ENCODE assay signal across 9 mouse cellular contexts in genomic region chr3:27765929-27766328, GRCm38 (mm10). TPM values are rescaled to one million over a fixed set of nuclear protein-coding genes. Genes with fewer than 3 reads are reported as not detected.
A peak's percentile ranks its signal among the peaks of the same experiment; 100 is the strongest.
DNase-seq lines count a peak whose midpoint lies in the region; ATAC-seq lines count a peak whose summit lies in the region.
"Had no signal": no experiment of that assay in that cellular context is flagged by ENCODE, and none has a peak within 500 bp of the region (broad histone marks: within the 10 kb centered on the region; RNA-seq: fewer than 3 reads in every experiment).

No protein-coding gene starts in this region.

- peak; percentile 61 for DNase-seq in adrenal gland, adult 2 months
- DNase-seq in adrenal gland, adult 18-20 months (ENCODE audit: low spot score in 2 of 2): no peak
- no peak for DNase-seq in midbrain, embryonic 11.5 days (ENCODE audit: low spot score, missing footprints)
- DNase-seq in lung, postnatal 36 days: peak; percentile 81
- no peak for DNase-seq in natural killer cell, adult 2 months (ENCODE audit: low spot score in 2 of 2)

- H3K4me1 ChIP-seq in midbrain, embryonic 15.5 days: no peaks in the 10 kb centered on the region
- no peaks in the 10 kb centered on the region; the same call in 1 of the 2 replicates for H3K4me1 ChIP-seq in midbrain, embryonic 11.5 days (ENCODE audit: control insufficient read depth, insufficient read depth, low read length)
- H3K4me1 ChIP-seq in heart, embryonic 16.5 days (ENCODE audit: control insufficient read depth, insufficient read depth, low read length): no peaks in the 10 kb centered on the region; the same call in 1 of the 2 replicates
- H3K4me1 ChIP-seq: midbrain, embryonic 12.5 days had no signal

- no peaks in the 10 kb centered on the region for H3K27me3 ChIP-seq in midbrain, embryonic 15.5 days (replicated peaks)
- H3K27me3 ChIP-seq in midbrain, embryonic 11.5 days (ENCODE audit: control insufficient read depth, insufficient read depth, low read length): no peaks in the 10 kb centered on the region
- H3K27me3 ChIP-seq in heart, embryonic 16.5 days (ENCODE audit: control insufficient read depth, insufficient read depth, low read length): no peaks in the 10 kb centered on the region
- H3K27me3 ChIP-seq: midbrain, embryonic 12.5 days had no signal

- peak overlapping the region; percentile 30; the same call in 1 of the 2 replicates for H3K27ac ChIP-seq in midbrain, embryonic 15.5 days
- H3K27ac ChIP-seq in midbrain, embryonic 11.5 days (ENCODE audit: low read depth, low read length): no peak overlapping the region
- H3K27ac ChIP-seq in heart, embryonic 16.5 days (ENCODE audit: low read length): peak overlapping the region; percentile 23; the same call in 1 of the 2 replicates
- H3K27ac ChIP-seq: midbrain, embryonic 12.5 days had no signal

- H3K9me3 ChIP-seq in midbrain, embryonic 15.5 days: no peaks in the 10 kb centered on the region
- no peaks in the 10 kb centered on the region for H3K9me3 ChIP-seq in midbrain, embryonic 11.5 days (ENCODE audit: control insufficient read depth, low read length)
- no peaks in the 10 kb centered on the region for H3K9me3 ChIP-seq in heart, embryonic 16.5 days (replicated peaks; ENCODE audit: control insufficient read depth, low read length)
- H3K9me3 ChIP-seq: midbrain, embryonic 12.5 days had no signal

- 76% methylated on average over 7 of the region's 7 CpGs for WGBS in midbrain, embryonic 15.5 days
- 82% methylated on average over 7 of the region's 7 CpGs for WGBS in midbrain, embryonic 11.5 days
- WGBS in heart, embryonic 16.5 days: 55% methylated on average over 7 of the region's 7 CpGs

- H3K4me2 ChIP-seq in midbrain, embryonic 15.5 days: no peak overlapping the region
- H3K4me2 ChIP-seq in midbrain, embryonic 11.5 days: no peak overlapping the region
- H3K4me2 ChIP-seq in heart, embryonic 16.5 days (ENCODE audit: low read depth, low read length): no peak overlapping the region
- H3K4me2 ChIP-seq: midbrain, embryonic 12.5 days had no signal

- no peak for ATAC-seq in midbrain, embryonic 15.5 days (replicated peaks)
- no peak for ATAC-seq in midbrain, embryonic 11.5 days (ENCODE audit: low FRiP score)
- no peak for ATAC-seq in heart, embryonic 16.5 days (replicated peaks; ENCODE audit: extremely low read depth, insufficient read depth, low FRiP score)
- no peak for ATAC-seq in CD4-positive, CD25-positive, alpha-beta regulatory T cell, adult 4 months

- no peaks in the 10 kb centered on the region for H3K36me3 ChIP-seq in midbrain, embryonic 15.5 days (replicated peaks)
- H3K36me3 ChIP-seq in midbrain, embryonic 11.5 days (ENCODE audit: control insufficient read depth, insufficient read depth, low read length): no peaks in the 10 kb centered on the region
- H3K36me3 ChIP-seq in heart, embryonic 16.5 days (ENCODE audit: control insufficient read depth, insufficient read depth): no peaks in the 10 kb centered on the region
- H3K36me3 ChIP-seq: midbrain, embryonic 12.5 days had no signal

- no peak overlapping the region for H3K4me3 ChIP-seq in midbrain, embryonic 15.5 days
- no peak overlapping the region for H3K4me3 ChIP-seq in midbrain, embryonic 11.5 days (ENCODE audit: low read depth, low read length)
- no peak overlapping the region for H3K4me3 ChIP-seq in heart, embryonic 16.5 days (ENCODE audit: low read length)
- H3K4me3 ChIP-seq: midbrain, embryonic 12.5 days had no signal

- no peak overlapping the region for H3K9ac ChIP-seq in midbrain, embryonic 15.5 days
- no peak overlapping the region for H3K9ac ChIP-seq in midbrain, embryonic 11.5 days (ENCODE audit: low read length)
- H3K9ac ChIP-seq in heart, embryonic 16.5 days (ENCODE audit: low read length): no peak overlapping the region
- H3K9ac ChIP-seq: midbrain, embryonic 12.5 days had no signal

RNA-seq across cellular contexts. Expression of gene Fndc3b, which starts 54.8 kb away (rescaled TPM):
- 100 to 1,000 TPM in 1 of 2 experiments, 10 to 100 TPM in 1; 88.9 to 120 TPM for total RNA-seq in adrenal gland, adult 2 months (2021)
- 15.5 and 27.9 TPM in 2 replicates for polyA plus RNA-seq in adrenal gland, adult 2 months (2012; rRNA removed)
- 100 to 1,000 TPM; 128 to 148 TPM for total RNA-seq in adrenal gland, adult 18-20 months (2021)
- 9.2 and 9.7 TPM in 2 replicates for polyA plus RNA-seq in midbrain, embryonic 15.5 days (2015; fragmentation: Nextera tagmentation; extraction: Ambion mirVana)
- 10.0 and 10.1 TPM in 2 replicates for polyA plus RNA-seq in midbrain, embryonic 11.5 days (2014; fragmentation: Nextera tagmentation; extraction: Ambion mirVana)
- 21.7 and 24.4 TPM in 2 replicates for polyA plus RNA-seq in heart, embryonic 16.5 days (2015; fragmentation: Nextera tagmentation; extraction: Ambion mirVana)
- under 1 TPM; 0.28 to 0.51 TPM for polyA plus RNA-seq in CD4-positive, CD25-positive, alpha-beta regulatory T cell, adult 4 months (2017; shearing (Covaris generic))

Comparison
In these comparisons a context has a peak if more than half of its experiments do, and no peak if none do; other contexts are left out.
1. DNase-seq: peak in adrenal gland, adult 2 months (single experiment) and lung, postnatal 36 days (single experiment); none in adrenal gland, adult 18-20 months (0 of 2), midbrain, embryonic 11.5 days (single experiment) and natural killer cell, adult 2 months (0 of 2).